Mouse (Mus musculus) thymus, adult 2 months (tissue): ENCODE measurements at regions not wholly inside any gene's neighbourhood (a gene's known extent, or its start where the extent isn't known, plus 50 kb on each side); places are given as distances from the start of the nearest gene placed in this dataset.
"Not testable (repeated sequence)": the region's sequence is repeated elsewhere in the genome, so short reads cannot be mapped to it uniquely, and the experiment has no call there.

Experiments
- DNase-seq: peaks from one replicate; pipeline ENCODE4 v3.0.0; 2021
- H3K27ac ChIP-seq: fragments of 200-500 bp; 2 replicates; pipeline ENCODE4 v1.5.1; 2012; ENCODE audit warnings: low read length, control low read depth; ENCODE audit not compliant: control insufficient read depth, insufficient read depth
- H3K27me3 ChIP-seq: fragments of 200-500 bp; 2 replicates; pipeline ENCODE4 v1.6.1; 2012; ENCODE audit warnings: mild to moderate bottlenecking, low read length, moderate library complexity, mixed read lengths; ENCODE audit not compliant: control insufficient read depth, insufficient read depth
- H3K36me3 ChIP-seq: fragments of 200-500 bp; 2 replicates; pipeline ENCODE4 v1.6.1; 2012; ENCODE audit warnings: mild to moderate bottlenecking, low read length, moderate library complexity; ENCODE audit not compliant: control insufficient read depth, insufficient read depth
- H3K4me1 ChIP-seq: fragments of 200-500 bp; replicated peaks from 2 replicates; pipeline ENCODE4 v1.6.1; 2012; ENCODE audit warnings: low read length; ENCODE audit not compliant: control insufficient read depth, insufficient read depth
- H3K4me3 ChIP-seq: fragments of 200-500 bp; 2 replicates; pipeline ENCODE4 v1.5.1; 2012; ENCODE audit warnings: mild to moderate bottlenecking, low read length, control low read depth, moderate library complexity; ENCODE audit not compliant: control insufficient read depth, insufficient read depth
- CTCF ChIP-seq: fragments of 200-500 bp; IDR thresholded peaks from 2 replicates; pipeline ENCODE4 v1.5.1; 2012; ENCODE audit warnings: mild to moderate bottlenecking, control low read depth, low read length, moderate library complexity, borderline replicate concordance; ENCODE audit not compliant: control insufficient read depth, poor library complexity, insufficient read depth; ENCODE audit errors: extremely low read depth
- POLR2A ChIP-seq: fragments of 200-500 bp; IDR thresholded peaks from 2 replicates; pipeline ENCODE4 v1.6.1; 2012; ENCODE audit warnings: mild to moderate bottlenecking, low read length, control low read depth, moderate library complexity; ENCODE audit not compliant: control insufficient read depth, poor library complexity, insufficient read depth; ENCODE audit errors: extremely low read depth
- WGBS: fragments of 180-500 bp; shearing (Covaris S2); methylation state at CpG from one replicate; pipeline ENCODE4 v1.1.7; 2018; 5-methylcytosine and 5-hydroxymethylcytosine counted together

GRCm38 (mm10) chr3:8264366-8265033 lies 1345.4 kb downstream of the Zfp704 start:
- Histone ChIP-seq H3K36me3 (no peaks in the 10 kb centered on the region), H3K27ac (no peak overlapping the region), H3K27me3 (no peaks in the 10 kb centered on the region), H3K4me3 (no peak overlapping the region), H3K4me1 (no peaks in the 10 kb centered on the region)
- no peak for DNase-seq
- 75% methylated on average over 4 of the region's 4 CpGs for WGBS
- TF ChIP-seq POLR2A (no peak), CTCF (no peak)

- H3K36me3 ChIP-seq, result no peaks in the 10 kb centered on the region
- H3K4me1 ChIP-seq, result no peaks in the 10 kb centered on the region
- H3K4me3 ChIP-seq, result no peak overlapping the region
- no peak for DNase-seq
- H3K27ac ChIP-seq, result no peak overlapping the region
- H3K27me3 ChIP-seq, result no peaks in the 10 kb centered on the region
- no peak for TF ChIP-seq CTCF
- TF ChIP-seq POLR2A, result no peak
Observed at GRCm38 (mm10) chr3:8257293-8257692, 1352.6 kb downstream of the Zfp704 start.

- no peaks in the 10 kb centered on the region for H3K4me1 ChIP-seq
- TF ChIP-seq CTCF (no peak), POLR2A (no peak)
- no peaks in the 10 kb centered on the region for H3K36me3 ChIP-seq
- no peak overlapping the region for H3K27ac ChIP-seq
- no peak for DNase-seq
- no peak overlapping the region for H3K4me3 ChIP-seq
- WGBS, result 85% methylated on average over 2 of the region's 2 CpGs
- H3K27me3 ChIP-seq, result no peaks in the 10 kb centered on the region
Observed at GRCm38 (mm10) chr3:8252311-8252710, 1357.6 kb downstream of the Zfp704 start.

GRCm38 (mm10) chr3:8248911-8249310 lies 1361.0 kb downstream of the Zfp704 start:
- Histone ChIP-seq H3K4me3 (no peak overlapping the region), H3K4me1 (no peaks in the 10 kb centered on the region), H3K27ac (no peak overlapping the region), H3K36me3 (no peaks in the 10 kb centered on the region), H3K27me3 (no peaks in the 10 kb centered on the region)
- TF ChIP-seq POLR2A (no peak), CTCF (no peak)
- no peak for DNase-seq
- 74% methylated on average over 1 of the region's 1 CpGs for WGBS

GRCm38 (mm10) chr3:8245822-8246221 lies 1364.1 kb downstream of the Zfp704 start:
- 40% methylated on average over 1 of the region's 1 CpGs for WGBS

GRCm38 (mm10) chr3:8245195-8245789 lies 1364.6 kb downstream of the Zfp704 start:
- WGBS, result 82% methylated on average over 2 of the region's 2 CpGs
- H3K36me3 ChIP-seq, H3K27me3 ChIP-seq, H3K4me1 ChIP-seq, H3K27ac ChIP-seq, H3K4me3 ChIP-seq: not testable (repeated sequence)
- peak; percentile 30 for DNase-seq

More at GRCm38 (mm10) chr3:8245822-8246221, 1364.1 kb downstream of the Zfp704 start:
- not testable (repeated sequence) for H3K36me3 ChIP-seq, H3K4me3 ChIP-seq, H3K27ac ChIP-seq, H3K27me3 ChIP-seq, H3K4me1 ChIP-seq
- DNase-seq, result peak; percentile 43

- H3K4me3 ChIP-seq, DNase-seq, H3K27me3 ChIP-seq, H3K4me1 ChIP-seq, H3K36me3 ChIP-seq, H3K27ac ChIP-seq: not testable (repeated sequence)
- WGBS, result 96% methylated on average over 4 of the region's 4 CpGs
Observed at GRCm38 (mm10) chr3:8244526-8245194, 1365.2 kb downstream of the Zfp704 start.
